Mouse (Mus musculus) stomach, postnatal 0 days (tissue): ENCODE measurements around the gene Tbk1.

ENCODE experiments used
- CTCF ChIP-seq: IDR thresholded peaks from 2 replicates; pipeline ENCODE4 v1.5.1; 2016; ENCODE audit warnings: antibody characterized with exemption, low read depth, mild to moderate bottlenecking, moderate library complexity
- EP300 ChIP-seq: optimal IDR thresholded peaks from 2 replicates; pipeline ENCODE3; 2016; ENCODE audit warnings: antibody characterized with exemption

- TF ChIP-seq CTCF (no peak), EP300 (no peak)
Measured at GRCm38 (mm10) chr10:121497968-121498367, 88.6 kb downstream of the Tbk1 start.
